Mouse (Mus musculus) monocyte, adult 5-6 weeks (primary cell): Measurements from ENCODE around the gene Gdpd1. TPM values are rescaled to one million over a fixed set of nuclear protein-coding genes. Genes with fewer than 3 reads are reported as not detected.
"Not testable (repeated sequence)": the region's sequence is repeated elsewhere in the genome, so short reads cannot be mapped to it uniquely, and the experiment has no call there.

Source experiments
- ATAC-seq: fragments of 153-309, 156-312 bp; replicated peaks from 2 replicates; pipeline ENCODE4 v1.8.0; 2017; ENCODE audit warnings: mild to moderate bottlenecking; ENCODE audit not compliant: low TSS enrichment, insufficient number of reproducible peaks, severe bottlenecking, poor library complexity, low FRiP score
- total RNA-seq: library from RNA; stranded (forward); fragments of 200-1000, 200-491, 200-594 nt; gene quantifications from 3 replicates; pipeline ENCODE4 v1.2.3, GENCODE M21; 2017

Gene Gdpd1
- total RNA-seq = not detected in 3 replicates

GRCm38 (mm10) chr11:87073866-87074440 lies at the start of gene Gdpd1:
Gene Gdpd1, minus strand, starts transcription at chr11:87074062.
- peak; percentile 71 for ATAC-seq

GRCm38 (mm10) chr11:87121864-87122263 lies 48.0 kb upstream of the Gdpd1 start:
- peak; percentile 59; the same call in 1 of the 2 replicates for ATAC-seq

- ATAC-seq = no peak
These were observed 36.5 kb upstream of the Gdpd1 start for GRCm38 (mm10) chr11:87110172-87110909.

GRCm38 (mm10) chr11:87109519-87110171 lies 35.8 kb upstream of the Gdpd1 start:
- peak; percentile 0; the same call in 1 of the 2 replicates for ATAC-seq

- ATAC-seq = peak; percentile 97
These were observed 35.1 kb upstream of the Gdpd1 start, which contains the start of gene Ska2 for GRCm38 (mm10) chr11:87108755-87109518. Gene Ska2, plus strand, starts transcription at chr11:87109234.

- ATAC-seq = no peak
These were observed 34.5 kb upstream of the Gdpd1 start, which contains the start of gene Prr11 for GRCm38 (mm10) chr11:87108409-87108754. Gene Prr11, minus strand, starts transcription at chr11:87108708.

GRCm38 (mm10) chr11:87087142-87087541 lies 13.3 kb upstream of the Gdpd1 start:
- no peak for ATAC-seq

- peak; percentile 96 for ATAC-seq
These were observed 12.6 kb upstream of the Gdpd1 start, which contains the start of gene Smg8 for GRCm38 (mm10) chr11:87086290-87086984. Gene Smg8, minus strand, starts transcription at chr11:87086774.

- ATAC-seq = no peak
These were observed 11.6 kb upstream of the Gdpd1 start for GRCm38 (mm10) chr11:87085461-87085860.

- ATAC-seq = no peak
These were observed 9.8 kb upstream of the Gdpd1 start for GRCm38 (mm10) chr11:87083712-87084111.

GRCm38 (mm10) chr11:87073343-87073865 lies 458 bp downstream of the Gdpd1 start:
- peak; percentile 47 for ATAC-seq

GRCm38 (mm10) chr11:87062087-87062486 lies 11.8 kb downstream of the Gdpd1 start:
- no peak for ATAC-seq

- no peak for ATAC-seq
These were observed 13.5 kb downstream of the Gdpd1 start for GRCm38 (mm10) chr11:87060410-87060809.

GRCm38 (mm10) chr11:87056286-87056685 lies 17.6 kb downstream of the Gdpd1 start:
- no peak for ATAC-seq

- not testable (repeated sequence) for ATAC-seq
These were observed 25.0 kb downstream of the Gdpd1 start for GRCm38 (mm10) chr11:87048900-87049299.

- ATAC-seq = no peak
These were observed 26.9 kb downstream of the Gdpd1 start for GRCm38 (mm10) chr11:87046968-87047367.

GRCm38 (mm10) chr11:87043052-87043451 lies 30.8 kb downstream of the Gdpd1 start:
- no peak for ATAC-seq

- peak; percentile 43; the same call in 1 of the 2 replicates for ATAC-seq
These were observed 34.4 kb downstream of the Gdpd1 start for GRCm38 (mm10) chr11:87039307-87039963.
